Mouse (Mus musculus) lung, postnatal 36 days (tissue): ENCODE data around the gene Fam177a.
"Not testable (repeated sequence)": the region's sequence is repeated elsewhere in the genome, so short reads cannot be mapped to it uniquely, and the experiment has no call there.

Experiments
- DNase-seq: peaks from one replicate; pipeline ENCODE4 v3.0.0; 2022; ENCODE audit warnings: mixed read lengths

The Fam177a gene

GRCm38 (mm10) chr12:55124242-55124641, at the start of gene Fam177a:
Gene Fam177a (plus strand): TSS chr12:55124469.
- DNase-seq = not testable (repeated sequence)

GRCm38 (mm10) chr12:55075296-55075695, 49.0 kb upstream of the Fam177a start:
- DNase-seq = no peak

GRCm38 (mm10) chr12:55078706-55079105, 45.6 kb upstream of the Fam177a start:
- DNase-seq = not testable (repeated sequence)

DNA sequence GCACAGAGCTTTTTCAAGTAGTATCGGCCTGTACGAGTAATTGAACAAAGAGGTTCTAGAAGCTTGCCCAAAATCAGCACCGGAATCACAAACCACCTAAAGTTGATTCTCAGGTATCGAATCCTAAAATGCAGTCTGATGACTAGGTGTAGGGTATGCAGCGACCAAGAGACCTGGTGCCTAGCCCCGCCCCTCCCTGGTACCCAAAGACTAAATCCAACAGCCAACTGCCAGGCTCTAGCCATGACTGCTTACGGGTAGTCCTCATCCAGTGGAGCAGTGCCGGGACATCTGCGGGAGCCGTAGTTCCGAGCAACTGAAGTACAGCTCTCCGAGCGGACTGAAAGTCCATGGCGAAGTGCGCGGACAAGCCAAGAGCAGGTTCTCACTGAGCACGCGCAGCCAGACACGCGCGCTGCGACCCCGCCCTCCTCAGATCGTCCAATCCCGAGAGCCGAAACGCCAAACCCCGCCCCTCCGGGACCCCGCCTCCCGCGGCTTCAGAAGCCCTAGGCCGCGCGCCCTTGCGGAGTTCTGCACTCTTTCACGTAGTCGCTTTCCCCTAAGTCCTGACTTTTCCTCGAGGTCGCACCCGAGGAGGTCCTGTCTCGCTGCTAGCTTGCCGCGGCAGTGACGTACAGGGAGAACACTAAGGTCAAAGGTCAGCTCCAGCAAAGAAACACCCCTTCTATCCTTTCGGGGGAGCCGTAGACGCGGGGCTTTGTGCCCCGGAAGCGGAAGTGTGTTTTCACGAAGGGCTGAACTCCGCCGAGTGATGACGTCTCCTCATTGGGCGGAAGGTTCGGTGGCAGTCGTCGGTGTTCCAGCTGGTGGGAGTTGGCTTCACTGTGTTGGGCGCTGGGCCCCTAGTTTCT, 44.3 kb upstream of the Fam177a start, which contains the start of the genes 2700097O09Rik and Srp54a:
TSS of gene 2700097O09Rik (minus strand) at position 385 of the 875 bp plus-strand sequence.
TSS of gene Srp54a (plus strand) at position 537 of the 875 bp plus-strand sequence.
- DNase-seq = peak; percentile 96

DNA sequence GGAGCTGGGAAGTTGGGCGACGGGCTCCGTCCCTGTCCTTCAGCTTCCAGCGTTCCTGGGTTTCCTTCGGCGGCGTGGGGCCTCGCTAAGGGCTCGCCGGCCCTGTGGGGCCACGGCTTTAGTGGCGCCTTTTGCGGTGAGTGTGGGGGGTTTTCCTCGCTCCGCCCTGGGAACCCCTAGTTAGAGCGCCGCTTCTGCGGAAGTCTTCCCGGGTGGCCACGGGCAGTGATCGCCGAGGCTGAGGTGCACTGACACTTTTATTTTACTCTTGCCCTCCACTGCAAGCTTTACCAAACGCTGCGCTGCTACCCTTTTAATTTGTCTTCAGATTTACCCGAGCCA, 43.7 kb upstream of the Fam177a start:
- DNase-seq = not testable (repeated sequence)

DNA sequence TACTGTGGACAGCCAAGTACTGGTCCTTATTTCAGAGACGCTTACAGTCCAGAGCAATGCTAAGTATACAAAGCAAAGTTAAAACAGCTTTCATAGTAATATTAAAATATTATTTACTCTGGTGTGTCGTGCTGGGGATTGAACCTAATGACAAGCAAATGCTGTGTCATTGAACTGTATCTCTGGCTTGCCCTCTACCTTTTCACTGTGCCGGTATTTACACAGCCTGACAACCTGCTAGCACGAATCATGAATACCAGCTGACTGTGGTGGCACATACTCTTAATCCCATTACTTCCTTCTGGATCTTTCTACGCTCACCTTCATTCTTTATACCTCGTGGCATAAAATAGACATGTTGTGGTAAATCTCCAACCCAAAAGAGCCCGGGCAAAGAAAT, 32.1 kb upstream of the Fam177a start:
- not testable (repeated sequence) for DNase-seq

DNA sequence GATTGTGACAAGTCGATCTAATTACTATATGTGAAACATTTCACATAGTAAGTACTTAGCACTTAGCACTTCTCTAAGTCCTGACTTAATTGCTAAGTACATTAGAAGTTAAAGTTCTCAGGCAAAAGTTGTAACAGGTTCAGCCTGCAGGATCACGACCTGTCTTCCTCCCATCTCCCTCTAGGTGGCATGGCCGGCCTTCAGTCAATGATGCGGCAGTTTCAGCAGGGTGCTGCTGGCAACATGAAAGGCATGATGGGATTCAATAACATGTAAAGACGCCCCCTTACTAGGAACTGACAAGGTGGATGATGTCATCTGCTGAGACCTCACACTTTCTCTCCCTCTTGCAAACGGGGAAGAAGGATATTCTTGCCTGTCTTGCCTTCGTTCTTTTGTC, 11.7 kb upstream of the Fam177a start:
- not testable (repeated sequence) for DNase-seq

- DNase-seq = not testable (repeated sequence)
Observed at GRCm38 (mm10) chr12:55124731-55125130, 462 bp downstream of the Fam177a start.

- not testable (repeated sequence) for DNase-seq
Observed at GRCm38 (mm10) chr12:55135540-55135939, 11.3 kb downstream of the Fam177a start.

DNA sequence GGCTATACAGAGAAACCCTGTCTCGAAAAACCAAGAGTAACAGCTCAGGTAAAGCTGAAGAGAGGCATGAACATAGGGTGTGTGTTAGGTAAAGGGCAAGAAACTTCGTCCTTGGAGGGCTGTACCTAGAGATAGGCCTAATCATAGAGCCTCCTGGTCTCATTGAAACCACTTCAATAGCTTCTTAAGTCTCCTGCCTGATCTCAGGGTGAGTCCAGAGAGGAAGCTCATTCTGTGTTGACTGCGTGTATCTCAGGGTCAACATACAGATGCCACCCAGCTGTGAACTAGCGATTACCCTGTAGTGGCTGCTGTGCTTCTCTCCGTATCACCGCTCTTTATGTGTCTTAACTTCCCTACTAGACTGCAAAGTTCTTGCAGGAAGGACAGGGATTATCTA, 13.6 kb downstream of the Fam177a start:
- DNase-seq = not testable (repeated sequence)

- DNase-seq = not testable (repeated sequence)
Observed at GRCm38 (mm10) chr12:55154559-55155448, 30.5 kb downstream of the Fam177a start, which contains the start of gene Srp54b. Gene Srp54b (plus strand): TSS chr12:55155104.

- not testable (repeated sequence) for DNase-seq
Observed at GRCm38 (mm10) chr12:55155449-55155783, 31.1 kb downstream of the Fam177a start.

DNA sequence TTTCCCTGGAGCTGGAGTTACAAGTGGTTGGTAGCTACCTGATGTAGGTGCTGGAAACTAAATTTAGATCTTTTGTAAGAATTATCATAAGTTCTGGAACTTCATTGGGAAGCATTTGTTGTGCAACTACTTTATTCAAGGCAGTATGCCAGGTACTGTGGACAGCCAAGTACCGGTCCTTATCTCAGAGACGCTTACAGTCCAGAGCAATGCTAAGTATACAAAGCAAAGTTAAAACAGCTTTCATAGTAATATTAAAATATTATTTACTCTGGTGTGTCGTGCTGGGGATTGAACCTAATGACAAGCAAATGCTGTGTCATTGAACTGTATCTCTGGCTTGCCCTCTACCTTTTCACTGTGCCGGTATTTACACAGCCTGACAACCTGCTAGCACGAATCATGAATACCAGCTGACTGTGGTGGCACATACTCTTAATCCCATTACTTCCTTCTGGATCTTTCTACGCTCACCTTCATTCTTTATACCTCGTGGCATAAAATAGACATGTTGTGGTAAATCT, 42.8 kb downstream of the Fam177a start:
- DNase-seq = not testable (repeated sequence)

GRCm38 (mm10) chr12:55187686-55188085, 63.4 kb downstream of the Fam177a start:
- DNase-seq = not testable (repeated sequence)

GRCm38 (mm10) chr12:55189127-55189526, 64.9 kb downstream of the Fam177a start:
- DNase-seq = not testable (repeated sequence)
